Mouse (Mus musculus): ENCODE measurements around the gene Chrna10. TPM values are rescaled to one million over a fixed set of nuclear protein-coding genes. Genes with fewer than 3 reads are reported as not detected.
A peak's percentile ranks its signal among the peaks of the same experiment; 100 is the strongest.

The Chrna10 gene
- polyA plus RNA-seq, 1 experiment from 2014 or later = not detected

DNA sequence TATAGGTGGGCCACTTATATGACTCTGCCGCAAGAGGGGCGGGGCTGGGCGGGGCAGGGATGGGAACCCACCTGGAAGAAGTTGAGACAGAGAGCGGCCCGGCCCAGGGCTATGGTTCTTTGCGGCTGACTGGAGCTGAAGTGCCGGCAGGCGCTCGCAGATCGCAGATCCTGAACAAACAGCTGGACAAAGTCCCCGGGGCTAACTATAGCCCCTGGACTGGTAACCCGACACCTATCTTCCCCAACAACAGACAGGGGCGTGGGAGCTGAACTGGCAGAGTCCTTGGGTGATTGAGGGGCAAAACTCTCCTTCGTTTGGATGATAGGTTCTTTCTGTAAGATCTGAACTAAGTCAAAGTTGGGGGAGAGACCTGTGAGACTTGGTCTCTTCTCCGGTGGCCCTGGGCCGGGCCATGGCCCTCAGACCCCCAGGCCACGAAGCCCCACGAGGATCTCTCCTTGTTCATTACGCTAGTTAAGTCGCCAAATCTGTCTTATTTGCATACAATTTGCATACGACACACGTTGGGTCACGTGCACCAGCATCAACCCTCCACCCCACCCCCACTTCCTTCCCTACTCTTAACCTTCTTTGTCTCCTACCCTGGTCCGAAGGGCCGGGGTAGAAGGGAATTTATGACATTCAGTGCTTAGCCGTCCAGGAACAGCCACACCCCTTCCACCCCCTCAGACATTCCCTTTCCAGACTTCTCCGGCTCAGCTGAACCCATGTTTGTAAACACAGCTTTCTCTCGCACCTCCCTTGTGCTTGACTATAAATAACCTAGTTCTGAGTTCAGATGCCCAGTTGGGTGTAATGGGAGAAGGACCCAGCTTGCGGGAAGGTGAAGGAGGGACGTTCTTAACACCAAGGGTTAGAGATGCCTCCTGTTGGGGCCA, 16.6 kb downstream of the Chrna10 start:
- Histone ChIP-seq H3K4me3 (ENCODE audit: low read depth, low read length) (0 out of 2 replicates have a peak overlapping the region, but pooled peaks have one; percentile 2), H3K9me3 (replicated peaks; ENCODE audit: control insufficient read depth, low read length) (no peaks in the 10 kb centered on the region), H3K27me3 (replicated peaks; ENCODE audit: control insufficient read depth, insufficient read depth, low read length) (no peaks in the 10 kb centered on the region), H3K4me1 (ENCODE audit: control insufficient read depth, insufficient read depth, low read length) (peaks cover 7% of the 10 kb centered on the region; the same call in 1 of the 2 replicates), H3K27ac (ENCODE audit: low read depth, low read length) (no peak overlapping the region), H3K9ac (ENCODE audit: low read length) (peak overlapping the region; percentile 17; the same call in 1 of the 2 replicates), H3K4me2 (ENCODE audit: low read length) (peak overlapping the region; percentile 52), H3K36me3 (ENCODE audit: control insufficient read depth, insufficient read depth, low read length) (no peaks in the 10 kb centered on the region)
- DNase-seq (ENCODE audit: low spot score) = peak; percentile 63
- ATAC-seq = peak; percentile 71
- 3% methylated on average over 30 of the region's 30 CpGs for WGBS

GRCm38 (mm10) chr7:102087336-102087735, 29.3 kb downstream of the Chrna10 start:
- no peak for DNase-seq (ENCODE audit: low spot score)
- H3K4me3 ChIP-seq (ENCODE audit: low read depth, low read length) = no peak overlapping the region
- WGBS = 92% methylated on average over 4 of the region's 4 CpGs
- H3K27me3 ChIP-seq (replicated peaks; ENCODE audit: control insufficient read depth, insufficient read depth, low read length) = no peaks in the 10 kb centered on the region
- no peaks in the 10 kb centered on the region for H3K9me3 ChIP-seq (replicated peaks; ENCODE audit: control insufficient read depth, low read length)
- no peak overlapping the region for H3K27ac ChIP-seq (ENCODE audit: low read depth, low read length)
- no peak overlapping the region for H3K9ac ChIP-seq (ENCODE audit: low read length)
- peaks cover 39% of the 10 kb centered on the region for H3K36me3 ChIP-seq (ENCODE audit: control insufficient read depth, insufficient read depth, low read length)
- H3K4me1 ChIP-seq (ENCODE audit: control insufficient read depth, insufficient read depth, low read length) = no peaks in the 10 kb centered on the region
- no peak for ATAC-seq
- H3K4me2 ChIP-seq (ENCODE audit: low read length) = no peak overlapping the region

- Histone ChIP-seq H3K4me2 (ENCODE audit: low read length) (no peak overlapping the region), H3K27me3 (replicated peaks; ENCODE audit: control insufficient read depth, insufficient read depth, low read length) (no peaks in the 10 kb centered on the region), H3K36me3 (ENCODE audit: control insufficient read depth, insufficient read depth, low read length) (peaks cover 64% of the 10 kb centered on the region), H3K27ac (ENCODE audit: low read depth, low read length) (no peak overlapping the region), H3K9ac (ENCODE audit: low read length) (no peak overlapping the region), H3K9me3 (replicated peaks; ENCODE audit: control insufficient read depth, low read length) (no peaks in the 10 kb centered on the region), H3K4me3 (ENCODE audit: low read depth, low read length) (no peak overlapping the region), H3K4me1 (ENCODE audit: control insufficient read depth, insufficient read depth, low read length) (no peaks in the 10 kb centered on the region)
- DNase-seq (ENCODE audit: low spot score) = no peak
- no peak for ATAC-seq
- 91% methylated on average over 26 of the region's 26 CpGs for WGBS
These were observed 32.5 kb downstream of the Chrna10 start for GRCm38 (mm10) chr7:102084041-102084696.

- peaks cover 68% of the 10 kb centered on the region for H3K36me3 ChIP-seq (ENCODE audit: control insufficient read depth, insufficient read depth, low read length)
- no peak for ATAC-seq
- 91% methylated on average over 5 of the region's 5 CpGs for WGBS
These were observed 33.8 kb downstream of the Chrna10 start, which contains the start of gene Trpc2 for GRCm38 (mm10) chr7:102082816-102083215. Trpc2 (plus strand) TSS chr7:102083116.

GRCm38 (mm10) chr7:102081784-102082183, 34.8 kb downstream of the Chrna10 start:
- Histone ChIP-seq H3K4me3 (ENCODE audit: low read depth, low read length) (no peak overlapping the region), H3K36me3 (ENCODE audit: control insufficient read depth, insufficient read depth, low read length) (peaks cover 78% of the 10 kb centered on the region), H3K27me3 (replicated peaks; ENCODE audit: control insufficient read depth, insufficient read depth, low read length) (no peaks in the 10 kb centered on the region), H3K4me2 (ENCODE audit: low read length) (no peak overlapping the region), H3K9ac (ENCODE audit: low read length) (no peak overlapping the region), H3K9me3 (replicated peaks; ENCODE audit: control insufficient read depth, low read length) (no peaks in the 10 kb centered on the region), H3K4me1 (ENCODE audit: control insufficient read depth, insufficient read depth, low read length) (no peaks in the 10 kb centered on the region), H3K27ac (ENCODE audit: low read depth, low read length) (no peak overlapping the region)
- DNase-seq (ENCODE audit: low spot score) (no peak), ATAC-seq (no peak)
- 98% methylated on average over 5 of the region's 5 CpGs for WGBS

More at GRCm38 (mm10) chr7:102082816-102083215, 33.8 kb downstream of the Chrna10 start, which contains the start of gene Trpc2:
- Histone ChIP-seq H3K9ac (ENCODE audit: low read length) (no peak within 1 kb of the TSS), H3K4me3 (ENCODE audit: low read depth, low read length) (no peak within 1 kb of the TSS), H3K27ac (ENCODE audit: low read depth, low read length) (no peak within 1 kb of the TSS), H3K9me3 (replicated peaks; ENCODE audit: control insufficient read depth, low read length) (no peaks in the 10 kb centered on the region), H3K4me2 (ENCODE audit: low read length) (no peak within 1 kb of the TSS), H3K4me1 (ENCODE audit: control insufficient read depth, insufficient read depth, low read length) (no peaks in the 10 kb centered on the region), H3K27me3 (replicated peaks; ENCODE audit: control insufficient read depth, insufficient read depth, low read length) (no peaks in the 10 kb centered on the region)
- no peak for DNase-seq (ENCODE audit: low spot score)

- Histone ChIP-seq H3K36me3 (ENCODE audit: control insufficient read depth, insufficient read depth, low read length) (peaks cover 83% of the 10 kb centered on the region), H3K4me2 (ENCODE audit: low read length) (no peak overlapping the region), H3K4me1 (ENCODE audit: control insufficient read depth, insufficient read depth, low read length) (no peaks in the 10 kb centered on the region), H3K9me3 (replicated peaks; ENCODE audit: control insufficient read depth, low read length) (no peaks in the 10 kb centered on the region), H3K9ac (ENCODE audit: low read length) (no peak overlapping the region), H3K27ac (ENCODE audit: low read depth, low read length) (no peak overlapping the region), H3K27me3 (replicated peaks; ENCODE audit: control insufficient read depth, insufficient read depth, low read length) (no peaks in the 10 kb centered on the region), H3K4me3 (ENCODE audit: low read depth, low read length) (no peak overlapping the region)
- WGBS = 92% methylated on average over 8 of the region's 8 CpGs
- ATAC-seq (no peak), DNase-seq (ENCODE audit: low spot score) (no peak)
These were observed 36.3 kb downstream of the Chrna10 start for GRCm38 (mm10) chr7:102080311-102080710.

DNA sequence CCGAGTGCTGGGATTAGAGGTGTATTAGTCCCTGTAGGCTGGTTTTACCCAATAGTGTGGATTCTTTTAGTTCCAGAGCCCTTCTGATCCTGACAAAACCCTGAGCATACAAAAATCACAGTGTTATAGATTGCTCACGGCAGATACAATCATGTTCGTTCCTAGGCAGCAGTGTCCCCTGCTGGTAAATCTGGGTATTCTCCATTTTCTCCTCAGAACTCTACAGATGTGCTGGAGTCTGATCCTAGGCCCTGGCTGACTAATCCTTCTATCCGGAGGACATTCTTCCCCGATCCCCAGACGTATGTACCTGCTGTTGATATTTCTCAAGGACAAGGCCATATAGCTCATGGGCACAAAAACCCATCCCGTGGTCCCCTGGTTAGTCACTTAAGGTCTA, 38.1 kb downstream of the Chrna10 start:
- H3K36me3 ChIP-seq (ENCODE audit: control insufficient read depth, insufficient read depth, low read length) = peaks cover 88% of the 10 kb centered on the region
- no peak overlapping the region for H3K9ac ChIP-seq (ENCODE audit: low read length)
- WGBS = 79% methylated on average over 7 of the region's 7 CpGs
- ATAC-seq (peak; percentile 32; the same call in 1 of the 2 replicates), DNase-seq (ENCODE audit: low spot score) (peak; percentile 43)
- H3K4me3 ChIP-seq (ENCODE audit: low read depth, low read length) = no peak overlapping the region
- no peak overlapping the region for H3K27ac ChIP-seq (ENCODE audit: low read depth, low read length)
- no peaks in the 10 kb centered on the region for H3K9me3 ChIP-seq (replicated peaks; ENCODE audit: control insufficient read depth, low read length)
- no peak overlapping the region for H3K4me2 ChIP-seq (ENCODE audit: low read length)
- no peaks in the 10 kb centered on the region for H3K4me1 ChIP-seq (ENCODE audit: control insufficient read depth, insufficient read depth, low read length)
- H3K27me3 ChIP-seq (replicated peaks; ENCODE audit: control insufficient read depth, insufficient read depth, low read length) = no peaks in the 10 kb centered on the region

GRCm38 (mm10) chr7:102076714-102077296, 39.8 kb downstream of the Chrna10 start:
- no peak for ATAC-seq
- no peak overlapping the region for H3K9ac ChIP-seq (ENCODE audit: low read length)
- peak; percentile 27 for DNase-seq (ENCODE audit: low spot score)
- no peak overlapping the region for H3K27ac ChIP-seq (ENCODE audit: low read depth, low read length)
- no peak overlapping the region for H3K4me2 ChIP-seq (ENCODE audit: low read length)
- no peaks in the 10 kb centered on the region for H3K9me3 ChIP-seq (replicated peaks; ENCODE audit: control insufficient read depth, low read length)
- H3K4me3 ChIP-seq (ENCODE audit: low read depth, low read length) = no peak overlapping the region
- peaks cover 85% of the 10 kb centered on the region for H3K36me3 ChIP-seq (ENCODE audit: control insufficient read depth, insufficient read depth, low read length)
- H3K4me1 ChIP-seq (ENCODE audit: control insufficient read depth, insufficient read depth, low read length) = no peaks in the 10 kb centered on the region
- WGBS = 80% methylated on average over 7 of the region's 7 CpGs
- H3K27me3 ChIP-seq (replicated peaks; ENCODE audit: control insufficient read depth, insufficient read depth, low read length) = no peaks in the 10 kb centered on the region

Measured in forebrain, embryonic 14.5 days (tissue).